Mouse (Mus musculus): ENCODE measurements around the gene Fgf10.

- TF ChIP-seq KAT2A (conservative IDR thresholded peaks at IDR 0.05; ENCODE audit: low read depth, low read length), result no peak
- no peak for TF ChIP-seq CTCF (IDR thresholded peaks at IDR 0.05 in 2 of 3, conservative IDR thresholded peaks at IDR 0.05 in 1 of 3; ENCODE audit: control insufficient read depth in 1 of 3, insufficient read depth in 1 of 3, low read depth in 2 of 3, low read length in 3 of 3, poor library complexity in 1 of 3, severe bottlenecking in 1 of 3)
- TF ChIP-seq POLR2A (IDR thresholded peaks at IDR 0.05; ENCODE audit: control insufficient read depth in 1 of 2, insufficient read depth in 1 of 2, low read depth in 1 of 2, low read length in 2 of 2, poor library complexity in 1 of 2), result no peak
- no peak for TF ChIP-seq RCOR1 (IDR thresholded peaks at IDR 0.05; ENCODE audit: low read depth, low read length)
- no peak for TF ChIP-seq USF2 (IDR thresholded peaks at IDR 0.05; ENCODE audit: borderline replicate concordance in 1 of 2, insufficient read depth in 1 of 2, low read depth in 1 of 2, low read length in 2 of 2)
- no peak for TF ChIP-seq RAD21 (IDR thresholded peaks at IDR 0.05; ENCODE audit: low read depth, low read length)
- TF ChIP-seq GATA1 (IDR thresholded peaks at IDR 0.05; ENCODE audit: low read depth, low read length), result no peak
- TF ChIP-seq E2F4 (IDR thresholded peaks at IDR 0.05; ENCODE audit: borderline replicate concordance, low read depth, low read length), result no peak
- TF ChIP-seq CHD2 (IDR thresholded peaks at IDR 0.05; ENCODE audit: low read length), result no peak
Observed at GRCm38 (mm10) chr13:118731850-118732552, 62.4 kb downstream of the Fgf10 start.
